Mouse (Mus musculus) hindbrain, embryonic 15.5 days (tissue): ENCODE data around the gene Pcbp4. TPM values are rescaled to one million over a fixed set of nuclear protein-coding genes. Genes with fewer than 3 reads are reported as not detected.

Experiments used
- ATAC-seq: fragments of 200-750 bp; cut with Nextera tagmentation; 2 replicates; pipeline ENCODE4 v1.8.0; 2017; ENCODE audit warnings: low read depth, moderate number of reproducible peaks, moderate TSS enrichment; ENCODE audit not compliant: low FRiP score
- H3K27ac ChIP-seq: fragments of 300-500 bp; sonication (generic); replicated peaks from 2 replicates; pipeline ENCODE4 v1.5.1; 2015; ENCODE audit warnings: mild to moderate bottlenecking, inconsistent platforms
- H3K27me3 ChIP-seq: fragments of 300-500 bp; sonication (generic); 2 replicates; pipeline ENCODE4 v1.6.1; 2015; ENCODE audit warnings: control low read depth, inconsistent platforms
- H3K36me3 ChIP-seq: fragments of 300-500 bp; sonication (generic); 2 replicates; pipeline ENCODE4 v1.6.1; 2015; ENCODE audit warnings: control low read depth, inconsistent platforms
- H3K4me1 ChIP-seq: fragments of 300-500 bp; sonication (generic); replicated peaks from 2 replicates; pipeline ENCODE4 v1.6.1; 2015; ENCODE audit warnings: control low read depth, inconsistent platforms
- H3K4me2 ChIP-seq: fragments of 300-500 bp; sonication (generic); 2 replicates; pipeline ENCODE4 v1.6.1; 2015; ENCODE audit warnings: moderate library complexity, mild to moderate bottlenecking, inconsistent platforms
- H3K4me3 ChIP-seq: fragments of 300-500 bp; sonication (generic); 2 replicates; pipeline ENCODE4 v1.5.1; 2015; ENCODE audit warnings: mild to moderate bottlenecking, inconsistent platforms
- H3K9ac ChIP-seq: fragments of 300-500 bp; sonication (generic); 2 replicates; pipeline ENCODE4 v1.6.1; 2015; ENCODE audit warnings: inconsistent platforms
- H3K9me3 ChIP-seq: fragments of 300-500 bp; sonication (generic); 2 replicates; pipeline ENCODE4 v1.6.1; 2016; ENCODE audit warnings: control low read depth, inconsistent platforms
- WGBS: fragments of 180-500 bp; shearing (Covaris S2); methylation state at CpG from one replicate; pipeline ENCODE4 v1.1.7; 2015; 5-methylcytosine and 5-hydroxymethylcytosine counted together
- polyA plus RNA-seq: library from polyadenylated mRNA; unstranded; fragments of >200 nt; fragmentation: Nextera tagmentation; extraction: Ambion mirVana; gene quantifications from 2 replicates; pipeline ENCODE4 v1.2.1, GENCODE M21; 2015

Gene Pcbp4
- polyA plus RNA-seq, 1 experiment from 2014 or later, result 264 TPM

DNA sequence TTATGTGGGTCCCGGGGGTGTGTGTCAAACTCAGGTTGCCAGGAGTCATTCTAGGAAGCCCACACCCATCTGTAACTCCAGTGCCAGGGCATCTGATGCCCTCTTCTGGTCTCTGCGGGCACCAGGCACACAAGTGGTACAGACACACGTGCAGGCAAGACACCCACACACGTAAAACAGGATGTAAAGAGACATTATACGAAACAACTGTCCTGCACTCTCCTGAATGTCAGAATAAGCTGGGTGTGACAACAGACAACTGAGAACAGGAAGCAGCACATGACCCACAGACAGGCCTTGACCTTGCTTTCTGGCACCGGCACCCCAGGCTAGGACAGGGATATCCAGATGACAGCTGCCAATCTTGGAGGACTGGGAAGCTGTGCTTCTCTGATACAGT, 16.2 kb downstream of the Pcbp4 start:
- Histone ChIP-seq H3K27ac (no peak overlapping the region), H3K36me3 (no peaks in the 10 kb centered on the region), H3K4me2 (no peak overlapping the region), H3K4me1 (peaks cover 23% of the 10 kb centered on the region), H3K9ac (no peak overlapping the region), H3K27me3 (no peaks in the 10 kb centered on the region), H3K4me3 (no peak overlapping the region), H3K9me3 (no peaks in the 10 kb centered on the region)
- no peak for ATAC-seq
- WGBS, result 73% methylated on average over 6 of the region's 6 CpGs

DNA sequence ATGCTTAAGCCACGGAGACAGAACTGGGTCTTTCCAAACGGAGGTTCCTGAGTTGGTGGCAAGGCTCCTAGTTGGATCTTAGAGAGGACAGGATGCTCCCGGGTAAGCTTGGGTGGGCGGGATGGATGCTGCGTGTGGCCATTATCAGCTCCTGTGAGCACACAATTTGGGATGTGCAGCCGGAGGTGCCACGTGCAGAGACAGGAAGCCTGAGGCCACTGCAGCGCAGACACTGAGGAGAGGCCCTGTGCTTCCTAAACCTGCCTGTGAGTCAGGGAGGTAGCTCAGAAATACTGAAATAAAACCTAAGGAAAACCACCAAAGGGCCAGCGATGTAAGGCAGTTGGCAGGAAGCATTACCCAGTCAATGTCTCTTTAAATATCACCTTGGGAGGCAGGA, 16.7 kb downstream of the Pcbp4 start:
- no peak for ATAC-seq
- Histone ChIP-seq H3K4me2 (no peak overlapping the region), H3K9me3 (no peaks in the 10 kb centered on the region), H3K4me1 (peaks cover 20% of the 10 kb centered on the region), H3K27ac (no peak overlapping the region), H3K27me3 (no peaks in the 10 kb centered on the region), H3K9ac (no peak overlapping the region), H3K36me3 (no peaks in the 10 kb centered on the region), H3K4me3 (no peak overlapping the region)
- 73% methylated on average over 9 of the region's 9 CpGs for WGBS

DNA sequence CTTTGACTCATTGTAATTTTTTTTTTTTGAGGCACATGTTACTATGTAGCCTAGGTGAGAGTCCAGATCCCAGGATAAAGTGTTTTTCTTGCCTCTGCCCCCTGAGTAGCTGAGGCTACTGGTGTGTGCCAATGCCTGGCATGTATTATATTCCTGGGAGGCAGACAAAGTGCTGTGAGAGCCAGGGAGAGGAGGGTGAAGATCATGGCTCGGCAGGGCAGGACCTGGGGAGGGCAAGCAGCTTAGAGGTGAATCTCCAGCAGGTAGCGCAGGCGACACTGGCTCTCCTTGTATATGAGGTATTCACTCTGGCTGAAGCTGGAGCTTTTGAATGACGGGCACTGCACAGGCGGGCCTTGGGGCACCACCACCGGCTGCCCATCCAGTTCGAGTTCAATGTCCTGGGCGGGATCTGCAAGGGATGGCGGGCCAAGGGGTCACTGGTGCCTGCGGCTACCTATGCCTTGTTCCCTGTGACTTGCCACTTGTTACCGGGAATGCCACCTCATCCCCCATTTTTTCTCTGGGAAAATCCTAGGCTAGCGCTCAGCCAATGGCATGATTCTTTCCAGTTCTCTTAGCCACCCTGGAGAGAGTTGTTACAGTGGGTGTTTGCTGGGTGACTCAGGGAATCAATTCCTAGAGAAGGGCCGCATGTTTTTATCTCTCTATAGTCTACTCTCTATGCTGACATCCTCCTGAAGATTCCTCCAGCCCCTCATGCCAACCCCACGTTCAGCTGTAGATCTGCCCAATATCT, 18.1 kb downstream of the Pcbp4 start:
- Histone ChIP-seq H3K4me2 (no peak overlapping the region), H3K27ac (no peak overlapping the region), H3K27me3 (no peaks in the 10 kb centered on the region), H3K4me1 (peaks cover 9% of the 10 kb centered on the region), H3K9me3 (no peaks in the 10 kb centered on the region), H3K4me3 (no peak overlapping the region), H3K36me3 (no peaks in the 10 kb centered on the region), H3K9ac (no peak overlapping the region)
- ATAC-seq, result no peak
- 65% methylated on average over 14 of the region's 14 CpGs for WGBS

DNA sequence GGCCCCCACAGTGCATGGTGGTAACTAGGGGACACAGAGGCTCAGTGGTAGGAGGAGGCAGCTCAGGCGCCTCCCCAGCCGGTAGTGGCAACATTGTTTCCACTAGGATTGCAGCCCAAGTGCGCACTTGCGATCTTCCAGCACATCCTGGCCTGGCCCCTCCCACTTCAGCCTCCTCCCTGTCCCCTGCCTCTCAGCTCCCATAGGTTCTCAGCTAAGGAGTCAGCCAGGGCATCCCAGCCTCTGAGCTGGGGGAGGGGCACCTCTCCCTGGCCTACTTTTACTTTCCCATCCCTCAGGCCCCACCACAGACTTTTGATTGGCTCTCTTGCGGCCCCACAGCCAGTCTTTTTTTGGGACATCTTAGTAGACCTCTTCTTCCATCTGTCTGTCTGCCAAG, 18.8 kb downstream of the Pcbp4 start:
- ATAC-seq, result no peak

DNA sequence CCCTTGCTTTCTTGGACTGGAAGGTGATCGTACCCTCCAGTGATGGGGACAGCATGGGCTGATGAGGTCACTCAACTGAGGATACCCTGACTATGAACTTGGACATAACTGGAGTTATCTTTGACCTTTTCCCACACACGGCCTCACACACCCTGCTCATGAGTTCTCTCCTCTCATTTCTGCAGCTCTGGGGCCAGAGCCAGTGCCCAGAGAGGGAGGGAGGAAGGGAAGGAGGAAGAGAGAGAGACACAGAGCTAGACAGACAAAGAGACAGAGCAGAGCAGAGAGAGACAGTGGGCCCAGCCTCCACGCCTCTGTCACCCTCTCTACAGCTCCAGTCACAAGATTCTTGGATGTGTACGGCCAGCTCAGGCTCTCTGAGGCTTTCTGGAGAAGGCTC, 19.2 kb downstream of the Pcbp4 start:
- no peak overlapping the region for H3K4me3 ChIP-seq
- no peak overlapping the region for H3K4me2 ChIP-seq
- no peak for ATAC-seq
- no peak overlapping the region for H3K27ac ChIP-seq
- no peak overlapping the region for H3K9ac ChIP-seq
- WGBS, result 75% methylated on average over 4 of the region's 4 CpGs
- H3K9me3 ChIP-seq, result no peaks in the 10 kb centered on the region
- peaks cover 13% of the 10 kb centered on the region for H3K4me1 ChIP-seq
- no peaks in the 10 kb centered on the region for H3K27me3 ChIP-seq
- no peaks in the 10 kb centered on the region for H3K36me3 ChIP-seq

More for the DNA sequence above, 18.8 kb downstream of the Pcbp4 start:
- Histone ChIP-seq H3K4me3 (no peak overlapping the region), H3K36me3 (no peaks in the 10 kb centered on the region), H3K9ac (no peak overlapping the region), H3K27ac (no peak overlapping the region), H3K4me1 (peaks cover 13% of the 10 kb centered on the region), H3K4me2 (no peak overlapping the region), H3K27me3 (no peaks in the 10 kb centered on the region), H3K9me3 (no peaks in the 10 kb centered on the region)
- 16% methylated on average over 5 of the region's 5 CpGs for WGBS

DNA sequence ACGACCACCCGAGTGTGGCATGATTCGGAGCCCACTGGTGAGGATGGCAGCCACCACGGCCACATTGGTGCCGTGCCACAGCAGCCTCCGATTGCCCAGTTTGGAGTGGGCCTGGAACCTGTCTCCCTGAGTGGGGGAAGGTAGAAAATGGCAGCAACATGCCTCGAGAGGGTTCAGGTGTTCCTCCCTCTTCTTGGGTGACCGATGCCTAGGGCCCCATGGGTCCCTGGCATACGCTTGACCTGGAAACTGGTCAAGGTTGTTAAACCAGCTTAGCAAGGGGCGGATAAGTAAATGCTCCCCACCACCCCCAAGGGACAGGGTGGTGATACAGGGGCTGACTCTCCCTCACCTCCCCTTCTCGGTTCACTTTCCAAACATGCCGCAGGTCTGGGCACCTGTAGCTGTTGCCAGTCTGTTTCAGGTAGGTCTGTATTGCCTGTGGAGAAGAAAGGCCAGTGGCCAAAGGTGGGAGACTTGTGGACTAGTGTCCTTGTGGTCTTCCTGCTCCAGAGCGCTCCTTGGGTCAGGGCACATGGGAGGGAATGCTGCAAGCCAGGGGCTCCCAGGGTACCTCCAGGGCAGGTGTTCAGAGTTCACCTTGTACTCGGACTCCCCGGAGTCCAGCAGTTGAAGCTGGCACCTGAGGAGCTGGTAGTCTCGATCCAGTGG, 20.1 kb downstream of the Pcbp4 start:
- Histone ChIP-seq H3K27me3 (no peaks in the 10 kb centered on the region), H3K4me3 (no peak overlapping the region), H3K36me3 (no peaks in the 10 kb centered on the region), H3K4me1 (peaks cover 19% of the 10 kb centered on the region), H3K27ac (no peak overlapping the region), H3K4me2 (no peak overlapping the region), H3K9me3 (no peaks in the 10 kb centered on the region), H3K9ac (no peak overlapping the region)
- WGBS, result 93% methylated on average over 16 of the region's 16 CpGs
- no peak for ATAC-seq

DNA sequence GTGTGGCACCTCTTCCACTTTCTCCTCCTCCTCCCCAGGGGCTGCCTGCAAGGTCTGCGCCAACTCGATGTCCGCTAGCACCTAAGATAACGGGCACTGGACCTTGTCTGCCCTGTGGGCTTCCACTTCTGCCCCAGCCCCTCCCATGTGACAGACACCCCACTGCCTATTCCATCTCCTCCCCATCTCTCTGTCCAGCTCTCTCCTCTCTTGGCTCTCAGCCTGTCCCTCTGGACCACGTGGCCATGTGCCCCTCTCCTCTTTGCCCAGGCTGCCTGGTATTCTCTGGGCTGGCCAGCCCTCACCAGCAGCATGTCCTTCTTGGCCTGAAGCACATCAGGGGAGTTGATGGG, 20.6 kb downstream of the Pcbp4 start:
- H3K27ac ChIP-seq, result no peak overlapping the region
- H3K9ac ChIP-seq, result no peak overlapping the region
- H3K4me1 ChIP-seq, result peaks cover 24% of the 10 kb centered on the region
- no peaks in the 10 kb centered on the region for H3K9me3 ChIP-seq
- H3K36me3 ChIP-seq, result no peaks in the 10 kb centered on the region
- H3K27me3 ChIP-seq, result no peaks in the 10 kb centered on the region
- 78% methylated on average over 5 of the region's 5 CpGs for WGBS
- no peak overlapping the region for H3K4me2 ChIP-seq
- H3K4me3 ChIP-seq, result no peak overlapping the region
- no peak for ATAC-seq

DNA sequence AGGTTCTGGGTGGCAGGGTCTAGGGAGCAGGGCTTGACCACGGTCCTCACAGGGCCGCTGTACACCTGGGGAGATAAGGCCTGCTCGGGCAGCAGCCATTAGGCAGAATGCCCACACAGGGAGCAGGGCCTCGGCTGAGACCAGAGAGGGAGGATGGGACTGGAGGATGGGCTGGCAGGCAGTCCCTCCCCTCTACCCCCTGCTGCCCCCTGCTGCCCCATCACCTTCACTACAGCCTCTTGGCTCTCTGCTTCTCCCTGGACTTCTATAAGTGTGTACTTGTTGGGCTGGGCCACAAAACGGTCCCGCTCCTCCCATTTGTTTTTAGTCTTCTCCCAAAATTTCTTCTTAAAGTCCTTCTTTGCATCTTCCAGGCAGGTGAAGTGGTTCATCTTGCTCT, 21.4 kb downstream of the Pcbp4 start:
- no peak overlapping the region for H3K9ac ChIP-seq
- H3K4me2 ChIP-seq, result no peak overlapping the region
- peaks cover 24% of the 10 kb centered on the region for H3K4me1 ChIP-seq
- no peaks in the 10 kb centered on the region for H3K27me3 ChIP-seq
- H3K4me3 ChIP-seq, result no peak overlapping the region
- no peaks in the 10 kb centered on the region for H3K9me3 ChIP-seq
- no peak overlapping the region for H3K27ac ChIP-seq
- H3K36me3 ChIP-seq, result no peaks in the 10 kb centered on the region
- ATAC-seq, result no peak
- 7% methylated on average over 5 of the region's 6 CpGs for WGBS

DNA sequence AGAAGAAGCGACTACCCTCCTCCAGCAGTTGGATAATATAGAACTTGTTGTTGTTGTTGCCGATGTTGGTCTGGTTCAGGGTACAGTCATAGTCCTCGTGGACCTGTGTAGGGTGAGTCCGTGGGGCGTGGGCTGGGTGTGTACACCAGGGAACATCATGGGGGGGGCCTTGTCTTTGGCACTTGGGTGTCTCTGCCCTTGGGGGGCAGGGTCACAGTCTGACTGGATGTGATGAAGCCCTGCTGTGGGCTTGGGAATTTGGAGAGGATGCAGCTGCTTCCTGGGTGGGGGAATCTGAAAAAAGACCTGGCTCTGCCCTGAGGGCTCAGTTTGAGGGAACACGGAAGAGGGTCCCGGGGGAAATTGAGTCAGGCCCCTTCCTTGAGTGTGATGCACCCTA, 22.0 kb downstream of the Pcbp4 start:
- no peak overlapping the region for H3K4me2 ChIP-seq
- 69% methylated on average over 7 of the region's 7 CpGs for WGBS
- ATAC-seq, result no peak
- no peak overlapping the region for H3K27ac ChIP-seq
- H3K27me3 ChIP-seq, result no peaks in the 10 kb centered on the region
- peaks cover 24% of the 10 kb centered on the region for H3K4me1 ChIP-seq
- no peak overlapping the region for H3K9ac ChIP-seq
- H3K4me3 ChIP-seq, result no peak overlapping the region
- no peaks in the 10 kb centered on the region for H3K36me3 ChIP-seq
- no peaks in the 10 kb centered on the region for H3K9me3 ChIP-seq

DNA sequence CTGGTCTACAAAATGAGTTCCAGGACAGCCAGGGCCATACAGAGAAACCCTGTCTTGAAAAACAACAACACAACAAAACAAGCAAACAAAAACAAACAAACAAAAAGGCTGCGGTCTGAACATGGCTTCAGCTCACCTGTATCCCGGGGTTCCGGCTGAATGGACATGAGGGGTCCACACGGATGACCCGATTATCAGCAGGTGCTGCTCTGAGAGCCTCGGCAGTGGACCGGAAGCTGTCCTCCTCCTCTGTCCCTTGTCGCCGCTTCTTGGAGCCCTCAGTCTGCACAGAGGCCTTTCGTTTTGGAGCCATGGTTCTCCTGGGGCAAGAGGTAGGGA, 22.5 kb downstream of the Pcbp4 start, which contains the start of gene Rrp9:
Gene Rrp9 (plus strand): TSS at position 301 of the 339 bp plus-strand sequence.
- Histone ChIP-seq H3K9ac (peak within 1 kb of the TSS; percentile 27; the same call in 1 of the 2 replicates), H3K4me3 (peak within 1 kb of the TSS; percentile 65; the same call in 1 of the 2 replicates), H3K4me2 (peak within 1 kb of the TSS; percentile 77), H3K27ac (peak within 1 kb of the TSS; percentile 50; the same call in 1 of the 2 replicates), H3K36me3 (0 out of 2 replicates have a peak, but pooled peaks cover under 1% of the 10 kb centered on the region), H3K27me3 (no peaks in the 10 kb centered on the region), H3K9me3 (no peaks in the 10 kb centered on the region), H3K4me1 (peaks cover 24% of the 10 kb centered on the region)
- 86% methylated on average over 10 of the region's 10 CpGs for WGBS
- ATAC-seq, result no peak

DNA sequence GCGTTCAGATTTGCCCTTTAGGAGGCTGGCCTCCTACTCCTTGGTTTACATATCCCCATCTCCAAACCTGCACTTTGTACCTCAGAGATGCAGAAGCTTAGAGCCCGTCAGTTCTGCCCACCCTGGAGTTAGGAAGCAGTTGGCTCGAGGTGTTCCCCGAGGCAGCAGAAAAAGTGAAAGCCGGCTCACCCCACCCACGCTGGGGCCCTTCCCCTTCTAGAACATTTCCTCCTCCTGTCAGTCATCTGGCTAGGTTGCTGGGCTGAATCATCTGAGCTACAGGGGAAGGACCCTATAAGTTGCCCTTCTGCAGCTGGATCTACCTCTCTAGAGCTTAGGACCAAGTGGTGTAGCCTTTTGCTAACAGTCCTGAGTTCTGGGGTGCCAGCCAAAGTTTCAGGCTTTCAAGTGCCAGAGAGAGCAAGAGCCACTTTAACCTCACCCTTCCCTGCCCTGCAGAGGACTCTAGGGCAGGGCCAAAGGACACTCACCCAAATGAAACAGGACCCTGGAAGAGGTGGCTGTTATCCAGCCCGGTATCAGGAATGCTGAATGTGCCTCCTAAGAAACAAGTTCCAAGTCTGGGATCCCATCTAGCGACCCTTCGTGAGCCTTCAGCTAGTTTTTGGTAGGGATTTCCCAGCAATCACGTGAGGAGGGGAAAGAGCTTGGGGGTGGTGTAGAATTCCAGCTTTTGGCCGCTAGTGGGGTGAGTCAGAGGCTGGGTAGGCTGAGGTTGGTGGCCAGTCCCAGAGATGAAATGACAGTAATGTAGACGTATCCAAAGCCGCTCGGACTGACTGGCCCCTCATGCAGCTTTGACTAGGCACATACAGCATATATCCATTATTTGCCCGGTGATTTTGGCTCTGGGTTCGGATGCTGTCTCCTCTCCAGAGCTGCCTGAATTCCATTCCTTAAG, 23.2 kb downstream of the Pcbp4 start:
- ATAC-seq, result no peak
- no peaks in the 10 kb centered on the region for H3K27me3 ChIP-seq
- 0 out of 2 replicates have a peak, but pooled peaks cover 7% of the 10 kb centered on the region for H3K36me3 ChIP-seq
- WGBS, result 40% methylated on average over 16 of the region's 16 CpGs
- H3K4me1 ChIP-seq, result peaks cover 24% of the 10 kb centered on the region
- H3K9ac ChIP-seq, result peak overlapping the region; percentile 27; the same call in 1 of the 2 replicates
- H3K27ac ChIP-seq, result peak overlapping the region; percentile 50; the same call in 1 of the 2 replicates
- peak overlapping the region; percentile 65; the same call in 1 of the 2 replicates for H3K4me3 ChIP-seq
- no peaks in the 10 kb centered on the region for H3K9me3 ChIP-seq
- H3K4me2 ChIP-seq, result peak overlapping the region; percentile 77
